Mouse (Mus musculus) megakaryocyte-erythroid progenitor cell, adult 5-6 weeks (primary cell): ENCODE results near the gene Zfp579. TPM values are rescaled to one million over a fixed set of nuclear protein-coding genes. Genes with fewer than 3 reads are reported as not detected.

Experiments used
- ATAC-seq: replicated peaks from 2 replicates; pipeline ENCODE4 v1.8.0; 2016; ENCODE audit warnings: mild to moderate bottlenecking, inconsistent platforms; ENCODE audit not compliant: severe bottlenecking, poor library complexity, low FRiP score, low TSS enrichment
- total RNA-seq, 2 experiments: library from RNA; stranded (forward) in 1 of 2; stranded (reverse) in 1 of 2; fragments of 200-1000, 215-1000 nt in 1 of 2; fragments of >200 nt in 1 of 2; fragmentation: Nextera tagmentation in 1 of 2; gene quantifications; 2 replicates each; pipeline ENCODE4 v1.2.3; 2014 to 2017

The Zfp579 gene
- total RNA-seq, 2 experiments from 2014 or later = 2.2 to 32.5 TPM

DNA sequence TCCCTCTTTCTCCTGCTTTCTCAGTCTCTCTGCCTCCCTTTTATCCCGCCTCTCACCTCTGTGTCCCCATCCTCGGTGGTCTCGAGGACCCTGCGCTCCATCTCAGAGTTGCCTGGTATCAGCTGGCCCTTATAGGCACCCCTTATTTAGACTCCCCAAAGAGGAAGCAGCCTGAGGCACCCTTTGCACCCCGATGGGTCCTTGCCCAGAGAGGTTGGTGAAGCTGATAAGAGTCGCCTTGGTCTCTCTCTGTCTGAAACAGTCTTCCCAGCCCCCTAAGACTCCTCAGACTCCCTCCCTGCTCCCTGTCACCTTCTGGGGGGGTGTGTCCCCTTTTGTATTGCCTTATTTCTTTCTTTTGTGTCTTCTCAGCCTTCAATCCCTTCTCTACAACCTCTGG, 24.9 kb downstream of the Zfp579 start, which contains the start of gene Sbk3:
Gene Sbk3, minus strand, starts transcription at position 101 of the 400 bp plus-strand sequence.
- ATAC-seq = no peak

DNA sequence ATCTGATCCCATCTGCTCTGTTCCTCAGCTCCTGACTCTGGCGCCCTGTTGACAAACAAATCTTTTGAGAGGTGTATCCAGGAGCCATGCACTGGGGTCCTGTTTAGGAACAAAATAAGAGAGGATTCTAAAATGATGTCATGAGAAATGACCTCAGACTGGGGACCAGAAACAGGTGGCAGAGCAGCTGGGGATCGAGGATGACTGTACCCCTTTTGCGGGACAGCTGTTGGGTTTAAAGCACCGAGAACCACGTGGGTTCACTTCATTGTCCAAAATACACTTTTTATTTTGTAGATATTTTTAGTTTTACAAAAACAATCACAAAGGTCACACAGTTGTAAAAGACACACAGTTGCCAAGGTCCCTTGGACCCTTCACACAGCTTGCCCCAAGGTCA, 31.0 kb downstream of the Zfp579 start:
- no peak for ATAC-seq

- ATAC-seq = peak; percentile 94
Measured at GRCm38 (mm10) chr7:4964272-4964671, 31.7 kb downstream of the Zfp579 start, which contains the start of gene Sbk2. Gene Sbk2, minus strand, starts transcription at chr7:4964406.

DNA sequence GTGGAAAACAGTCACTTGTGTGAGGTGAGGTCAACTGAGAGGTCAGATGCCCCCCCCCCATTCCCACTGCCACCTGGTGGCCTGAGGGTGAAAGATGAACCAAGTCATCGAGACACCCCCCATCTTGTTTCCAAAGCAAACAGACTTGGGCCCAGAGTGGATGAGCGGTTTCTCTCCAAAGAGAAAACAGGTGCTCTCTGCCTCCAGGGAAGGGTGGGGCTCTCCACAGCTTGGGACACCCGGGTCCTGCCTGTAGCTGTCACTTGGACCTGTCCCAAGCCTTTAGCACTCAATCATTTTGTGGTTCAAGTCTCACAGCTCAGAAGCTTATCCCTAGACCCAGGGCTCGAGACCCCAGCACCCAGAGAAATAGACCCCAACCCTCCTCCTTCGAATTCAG, 32.4 kb downstream of the Zfp579 start:
- no peak for ATAC-seq

- ATAC-seq = no peak
Measured at GRCm38 (mm10) chr7:4957361-4957760, 38.6 kb downstream of the Zfp579 start.

GRCm38 (mm10) chr7:4953815-4954445, 42.0 kb downstream of the Zfp579 start:
- no peak for ATAC-seq

DNA sequence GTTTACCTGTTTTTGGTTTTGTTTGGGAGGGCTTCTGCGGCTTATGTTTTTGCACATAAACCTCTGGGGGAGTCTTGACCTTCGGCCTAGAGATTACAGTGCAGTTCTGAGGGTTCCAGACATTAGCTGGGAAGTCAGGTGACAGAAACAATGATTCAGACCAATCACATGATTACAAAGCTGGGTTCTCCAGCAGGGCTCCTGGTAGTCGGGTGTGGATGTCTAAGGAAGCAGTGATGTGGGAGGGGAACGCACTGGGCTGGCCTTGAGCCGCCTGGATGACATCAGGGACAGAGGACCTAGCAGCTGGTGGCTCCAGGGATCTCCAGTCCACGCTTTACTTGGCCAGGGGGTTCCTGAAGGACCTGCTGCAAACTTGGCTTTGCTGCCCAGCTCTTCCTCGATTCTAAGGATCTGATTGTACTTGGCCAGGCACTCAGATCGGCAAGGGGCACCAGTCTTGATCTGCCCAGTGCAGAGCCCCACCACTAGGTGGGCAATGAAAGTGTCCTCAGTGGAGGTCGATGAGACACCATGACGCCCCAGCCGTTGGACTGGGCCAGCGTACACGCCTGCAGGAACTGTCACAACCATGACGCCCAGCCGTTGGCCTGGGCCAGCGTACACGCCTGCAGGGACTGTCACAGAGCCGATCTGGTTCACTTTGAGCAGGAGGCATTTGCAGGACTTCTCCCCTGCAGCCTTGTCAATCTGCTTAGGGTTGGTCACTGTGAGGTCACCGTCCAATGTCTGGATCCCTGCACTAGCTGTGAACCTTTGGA, 45.2 kb downstream of the Zfp579 start:
- ATAC-seq = no peak

- ATAC-seq = no peak
Measured at GRCm38 (mm10) chr7:4948386-4948785, 47.6 kb downstream of the Zfp579 start.

- no peak for ATAC-seq
Measured at GRCm38 (mm10) chr7:4947855-4948254, 48.1 kb downstream of the Zfp579 start.

GRCm38 (mm10) chr7:4943223-4943815, 52.6 kb downstream of the Zfp579 start:
- peak; percentile 91 for ATAC-seq

GRCm38 (mm10) chr7:4942673-4943072, 53.3 kb downstream of the Zfp579 start:
- ATAC-seq = no peak

DNA sequence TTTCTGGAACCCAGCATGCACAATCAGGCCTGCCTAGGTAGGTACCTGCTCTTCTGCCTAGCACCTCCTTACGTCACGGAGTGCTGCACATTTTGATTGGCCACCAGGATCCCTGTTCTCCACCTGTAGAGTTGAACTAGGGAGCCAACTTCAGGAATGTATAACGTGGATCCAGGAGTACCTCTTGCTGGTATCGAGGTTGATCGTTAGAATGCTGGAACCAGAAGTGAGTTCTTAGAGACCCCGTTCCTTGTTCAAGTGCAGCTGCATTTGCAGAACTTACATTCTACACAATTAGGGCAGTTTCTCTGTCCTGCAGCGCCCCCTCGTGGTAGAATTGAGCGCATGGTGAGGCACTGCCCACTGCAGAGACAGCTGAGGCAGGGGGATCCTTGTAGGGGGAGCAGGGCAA, 55.9 kb downstream of the Zfp579 start:
- peak; percentile 44; the same call in 1 of the 2 replicates for ATAC-seq

- ATAC-seq = peak; percentile 66
Measured at GRCm38 (mm10) chr7:4938456-4938855, 57.5 kb downstream of the Zfp579 start.

- no peak for ATAC-seq
Measured at GRCm38 (mm10) chr7:4937392-4937791, 58.6 kb downstream of the Zfp579 start.

DNA sequence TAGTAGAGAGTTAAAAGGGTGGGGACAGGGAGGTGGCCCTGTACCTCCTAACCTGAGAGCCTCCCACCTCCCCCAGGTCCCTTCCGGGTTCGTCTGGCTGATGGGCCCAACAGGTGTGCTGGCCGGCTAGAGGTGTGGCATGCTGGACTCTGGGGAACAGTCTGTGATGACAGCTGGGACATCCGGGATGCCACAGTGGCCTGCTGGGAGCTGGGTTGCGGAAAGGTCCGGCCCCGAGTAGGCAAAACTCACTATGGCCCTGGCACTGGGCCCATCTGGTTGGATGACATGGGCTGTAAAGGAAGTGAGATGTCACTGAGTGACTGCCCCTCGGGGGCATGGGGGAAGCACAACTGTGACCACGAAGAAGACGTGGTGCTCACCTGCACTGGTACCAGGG, 59.1 kb downstream of the Zfp579 start:
- ATAC-seq = no peak

DNA sequence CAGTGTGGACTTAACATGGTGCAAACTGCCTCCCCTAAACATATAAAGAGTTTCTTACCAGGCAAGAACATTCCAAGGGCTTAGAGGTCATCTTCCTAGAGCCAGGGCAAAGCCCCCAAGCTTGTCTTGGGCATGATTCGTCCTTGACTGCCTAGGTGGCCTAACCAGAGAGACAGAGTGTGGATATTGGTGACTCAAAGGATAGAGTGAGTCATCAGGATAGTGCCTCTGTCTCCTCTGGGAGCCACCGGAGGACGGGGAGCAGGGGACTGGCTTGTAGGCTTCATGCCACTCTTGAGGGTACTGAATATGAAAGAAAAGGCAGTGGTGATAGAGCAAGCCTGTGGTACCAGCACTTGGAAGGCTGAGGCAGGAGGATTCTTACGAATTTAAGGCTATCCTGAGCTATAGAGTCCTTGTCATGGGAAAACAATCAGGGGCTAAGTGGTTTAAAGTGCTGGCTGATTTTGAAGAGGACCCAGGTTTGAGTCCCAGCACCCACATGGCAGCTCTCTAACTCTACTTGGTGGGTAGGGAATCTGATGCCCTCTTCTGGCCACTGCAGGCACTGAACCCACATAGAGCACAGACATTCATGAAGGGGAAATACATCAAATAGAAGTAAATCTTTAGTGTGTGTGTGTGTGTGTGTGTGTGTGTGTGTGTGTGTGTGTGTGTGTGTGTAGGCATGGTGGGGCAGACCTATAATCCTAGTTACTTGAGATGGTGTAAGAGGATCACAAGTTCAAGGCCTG, 61.6 kb downstream of the Zfp579 start:
- ATAC-seq = no peak
